Mouse (Mus musculus) gastrocnemius, adult 2 months (tissue): Measurements from ENCODE around the gene Itsn1. TPM values are rescaled to one million over a fixed set of nuclear protein-coding genes. Genes with fewer than 3 reads are reported as not detected.
A peak's percentile ranks its signal among the peaks of the same experiment; 100 is the strongest.

Source experiments
- DNase-seq: peaks from one replicate; pipeline ENCODE4 v3.0.0; 2022
- H3K27ac ChIP-seq: fragments of 200-600 bp; 2 replicates; pipeline ENCODE4 v1.8.1; 2022; ENCODE audit warnings: mild to moderate bottlenecking
- H3K4me3 ChIP-seq: fragments of 200-600 bp; 2 replicates; pipeline ENCODE4 v1.8.1; 2022; ENCODE audit warnings: mild to moderate bottlenecking, moderate library complexity
- CTCF ChIP-seq: fragments of 200-600 bp; IDR thresholded peaks from 2 replicates; pipeline ENCODE4 v1.8.1; 2022; ENCODE audit warnings: antibody characterized with exemption, mild to moderate bottlenecking, moderate library complexity
- intact Hi-C: fragments of 180-260 bp; cut with DNase I; formaldehyde crosslinking; loops from one replicate; pipeline ENCODE4 v1.15.1; 2025
- total RNA-seq, 2 experiments: library from RNA; stranded (reverse); gene quantifications; 2 replicates each; pipeline ENCODE4 v1.2.3; 2021

Gene Itsn1
- total RNA-seq, 2 experiments from 2014 or later, result 60.2 to 66.1 TPM

- intact Hi-C loops, result no loop called here
- H3K4me3 ChIP-seq, result no peak overlapping the region
- peak overlapping the region; percentile 89 for H3K27ac ChIP-seq
- TF ChIP-seq CTCF, result no peak
- peak; percentile 45 for DNase-seq
These were observed 135.7 kb downstream of the Itsn1 start for GRCm38 (mm10) chr16:91864646-91865332.

GRCm38 (mm10) chr16:91865570-91866257, 136.6 kb downstream of the Itsn1 start:
- no peak for TF ChIP-seq CTCF
- Histone ChIP-seq H3K27ac (peak overlapping the region; percentile 89), H3K4me3 (no peak overlapping the region)
- intact Hi-C loops, result no loop called here
- DNase-seq, result peak; percentile 77

GRCm38 (mm10) chr16:91866258-91866634, 137.2 kb downstream of the Itsn1 start:
- Histone ChIP-seq H3K4me3 (no peak overlapping the region), H3K27ac (peak overlapping the region; percentile 89)
- peak; percentile 90 for DNase-seq
- no peak for TF ChIP-seq CTCF
- intact Hi-C loops, result no loop called here

GRCm38 (mm10) chr16:91867672-91868071, 138.6 kb downstream of the Itsn1 start:
- H3K27ac ChIP-seq, result no peak overlapping the region
- no peak for TF ChIP-seq CTCF
- no peak for DNase-seq
- intact Hi-C loops, result no loop called here
- H3K4me3 ChIP-seq, result no peak overlapping the region

- Histone ChIP-seq H3K4me3 (no peak overlapping the region), H3K27ac (peak overlapping the region; percentile 38; the same call in 1 of the 2 replicates)
- TF ChIP-seq CTCF, result no peak
- DNase-seq, result peak; percentile 69
- intact Hi-C loops, result no loop called here
These were observed 140.1 kb downstream of the Itsn1 start for GRCm38 (mm10) chr16:91868943-91869911.

GRCm38 (mm10) chr16:91870158-91870582, 141.1 kb downstream of the Itsn1 start:
- H3K4me3 ChIP-seq, result no peak overlapping the region
- no peak for DNase-seq
- intact Hi-C loops, result no loop called here
- H3K27ac ChIP-seq, result peak overlapping the region; percentile 31
- no peak for TF ChIP-seq CTCF

- intact Hi-C loops, result no loop called here
- no peak for TF ChIP-seq CTCF
- no peak for DNase-seq
- Histone ChIP-seq H3K4me3 (no peak overlapping the region), H3K27ac (no peak overlapping the region)
These were observed 142.1 kb downstream of the Itsn1 start for GRCm38 (mm10) chr16:91871188-91871587.

- Histone ChIP-seq H3K27ac (peak overlapping the region; percentile 68), H3K4me3 (no peak overlapping the region)
- DNase-seq, result peak; percentile 69
- intact Hi-C loops, result no loop called here
- no peak for TF ChIP-seq CTCF
These were observed 144.6 kb downstream of the Itsn1 start for GRCm38 (mm10) chr16:91873695-91874094.

GRCm38 (mm10) chr16:91875567-91876344, 146.7 kb downstream of the Itsn1 start:
- DNase-seq, result peak; percentile 86

GRCm38 (mm10) chr16:91876457-91876856, 147.4 kb downstream of the Itsn1 start:
- no peak overlapping the region for H3K4me3 ChIP-seq
- intact Hi-C loops, result no loop called here
- peak; percentile 69 for DNase-seq
- H3K27ac ChIP-seq, result peak overlapping the region; percentile 80
- no peak for TF ChIP-seq CTCF

More at GRCm38 (mm10) chr16:91875567-91876344, 146.7 kb downstream of the Itsn1 start:
- TF ChIP-seq CTCF, result no peak
- Histone ChIP-seq H3K27ac (peak overlapping the region; percentile 80), H3K4me3 (no peak overlapping the region)
- intact Hi-C loops, result no loop called here

GRCm38 (mm10) chr16:91879101-91879500, 150.0 kb downstream of the Itsn1 start:
- Histone ChIP-seq H3K4me3 (no peak overlapping the region), H3K27ac (no peak overlapping the region)
- DNase-seq, result no peak
- no peak for TF ChIP-seq CTCF
- intact Hi-C loops, result no loop called here
